Mouse (Mus musculus): ENCODE measurements around the gene Onecut3. TPM values are rescaled to one million over a fixed set of nuclear protein-coding genes. Genes with fewer than 3 reads are reported as not detected.

Onecut3 gene
- polyA plus RNA-seq, 1 experiment, result not detected

DNA sequence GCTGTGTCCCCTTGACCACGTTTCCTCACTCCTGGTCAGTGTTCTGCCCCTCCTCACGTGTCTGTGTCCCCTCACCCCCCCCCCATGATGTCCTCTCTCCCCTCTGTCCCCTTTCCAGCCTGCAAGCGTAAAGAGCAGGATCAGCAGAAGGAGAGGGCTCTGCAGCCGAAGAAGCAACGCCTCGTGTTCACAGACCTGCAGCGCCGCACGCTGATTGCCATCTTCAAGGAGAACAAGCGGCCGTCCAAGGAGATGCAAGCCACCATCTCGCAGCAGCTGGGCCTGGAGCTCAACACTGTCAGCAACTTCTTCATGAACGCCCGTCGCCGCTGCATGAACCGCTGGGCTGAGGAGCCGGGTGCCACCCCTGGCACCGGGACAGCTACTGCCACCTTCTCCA, 19.1 kb downstream of the Onecut3 start:
- Histone ChIP-seq H3K4me1 (ENCODE audit: control insufficient read depth, insufficient read depth, low read length) (peaks cover 8% of the 10 kb centered on the region; the same call in 1 of the 2 replicates), H3K4me3 (ENCODE audit: insufficient read depth, low read depth, low read length) (no peak overlapping the region), H3K27ac (ENCODE audit: insufficient read depth, low read depth, low read length) (no peak overlapping the region)
- no peak for TF ChIP-seq CTCF (IDR thresholded peaks at IDR 0.05; ENCODE audit: insufficient read depth, low read depth, low read length)
- TF ChIP-seq POLR2A (IDR thresholded peaks at IDR 0.05; ENCODE audit: insufficient read depth, low read depth, low read length), result no peak
- WGBS, result 10% methylated on average over 19 of the region's 19 CpGs

DNA sequence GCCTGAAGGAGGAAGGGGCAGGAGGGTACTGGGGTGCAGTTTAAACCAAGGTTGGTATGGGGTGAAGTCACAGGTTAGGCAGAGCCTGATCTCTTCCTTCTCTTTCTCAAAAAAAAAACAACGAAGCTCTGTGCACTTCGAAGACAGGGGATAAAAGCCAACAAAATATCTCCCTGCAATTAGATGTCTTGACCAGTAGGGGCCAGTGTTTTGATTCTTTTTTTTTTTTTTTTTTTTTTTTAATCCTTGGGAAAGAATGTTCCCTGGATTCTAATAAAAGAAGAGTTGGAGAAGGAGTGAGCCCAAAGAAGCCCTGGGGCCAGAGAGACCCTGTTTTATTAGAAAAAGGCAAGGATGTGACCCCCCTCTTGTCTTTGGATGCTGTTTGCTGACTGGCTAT, 24.7 kb downstream of the Onecut3 start:
- TF ChIP-seq POLR2A (IDR thresholded peaks at IDR 0.05; ENCODE audit: insufficient read depth, low read depth, low read length), result no peak
- TF ChIP-seq CTCF (IDR thresholded peaks at IDR 0.05; ENCODE audit: insufficient read depth, low read depth, low read length), result no peak
- Histone ChIP-seq H3K27ac (ENCODE audit: insufficient read depth, low read depth, low read length) (no peak overlapping the region), H3K4me1 (ENCODE audit: control insufficient read depth, insufficient read depth, low read length) (no peaks in the 10 kb centered on the region), H3K4me3 (ENCODE audit: insufficient read depth, low read depth, low read length) (no peak overlapping the region)
- WGBS, result 81% methylated on average over 2 of the region's 2 CpGs

- Histone ChIP-seq H3K27ac (ENCODE audit: insufficient read depth, low read depth, low read length) (no peak overlapping the region), H3K4me3 (ENCODE audit: insufficient read depth, low read depth, low read length) (no peak overlapping the region), H3K4me1 (ENCODE audit: control insufficient read depth, insufficient read depth, low read length) (no peaks in the 10 kb centered on the region)
- no peak for TF ChIP-seq CTCF (IDR thresholded peaks at IDR 0.05; ENCODE audit: insufficient read depth, low read depth, low read length)
- no peak for TF ChIP-seq POLR2A (IDR thresholded peaks at IDR 0.05; ENCODE audit: insufficient read depth, low read depth, low read length)
- WGBS, result 93% methylated on average over 7 of the region's 7 CpGs
Observed at GRCm38 (mm10) chr10:80523299-80523698, 28.7 kb downstream of the Onecut3 start.

DNA sequence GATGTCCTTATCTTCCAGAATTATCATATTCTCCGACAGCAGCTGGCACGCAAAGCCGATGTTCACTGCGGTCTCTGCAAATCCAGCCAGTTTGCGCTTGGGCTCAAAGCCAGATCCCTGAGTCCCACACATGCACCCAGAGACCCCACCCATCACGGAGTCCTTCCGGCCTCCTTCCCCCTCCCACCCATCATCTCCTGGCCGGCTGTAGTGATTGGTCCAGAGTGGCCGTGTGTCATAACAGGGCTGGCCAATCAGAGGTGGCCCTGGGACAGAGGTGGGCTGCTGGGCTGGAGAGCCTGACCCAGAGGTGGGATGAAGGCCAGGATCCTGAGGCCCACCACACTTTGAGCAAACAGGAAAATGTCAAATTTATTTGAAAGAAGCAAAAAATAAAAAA, 31.5 kb downstream of the Onecut3 start:
- no peaks in the 10 kb centered on the region for H3K4me1 ChIP-seq (ENCODE audit: control insufficient read depth, insufficient read depth, low read length)
- TF ChIP-seq CTCF (IDR thresholded peaks at IDR 0.05; ENCODE audit: insufficient read depth, low read depth, low read length) (no peak), POLR2A (IDR thresholded peaks at IDR 0.05; ENCODE audit: insufficient read depth, low read depth, low read length) (no peak)
- no peak overlapping the region for H3K4me3 ChIP-seq (ENCODE audit: insufficient read depth, low read depth, low read length)
- 34% methylated on average over 9 of the region's 9 CpGs for whole genome bisulfite sequencing
- H3K27ac ChIP-seq (ENCODE audit: insufficient read depth, low read depth, low read length), result no peak overlapping the region

GRCm38 (mm10) chr10:80532783-80533182, 38.1 kb downstream of the Onecut3 start:
- TF ChIP-seq CTCF (IDR thresholded peaks at IDR 0.05; ENCODE audit: insufficient read depth, low read depth, low read length) (no peak), POLR2A (IDR thresholded peaks at IDR 0.05; ENCODE audit: insufficient read depth, low read depth, low read length) (no peak)
- Histone ChIP-seq H3K4me3 (ENCODE audit: insufficient read depth, low read depth, low read length) (no peak overlapping the region), H3K4me1 (ENCODE audit: control insufficient read depth, insufficient read depth, low read length) (peaks cover under 1% of the 10 kb centered on the region; the same call in 1 of the 2 replicates), H3K27ac (ENCODE audit: insufficient read depth, low read depth, low read length) (no peak overlapping the region)
- WGBS, result 86% methylated on average over 11 of the region's 11 CpGs

- H3K4me1 ChIP-seq (ENCODE audit: control insufficient read depth, insufficient read depth, low read length), result peaks cover 5% of the 10 kb centered on the region
- 26% methylated on average over 7 of the region's 7 CpGs for WGBS
- no peak overlapping the region for H3K27ac ChIP-seq (ENCODE audit: insufficient read depth, low read depth, low read length)
- TF ChIP-seq CTCF (IDR thresholded peaks at IDR 0.05; ENCODE audit: insufficient read depth, low read depth, low read length) (no peak), POLR2A (IDR thresholded peaks at IDR 0.05; ENCODE audit: insufficient read depth, low read depth, low read length) (no peak)
- H3K4me3 ChIP-seq (ENCODE audit: insufficient read depth, low read depth, low read length), result no peak overlapping the region
Observed at GRCm38 (mm10) chr10:80533704-80534103, 39.1 kb downstream of the Onecut3 start.

DNA sequence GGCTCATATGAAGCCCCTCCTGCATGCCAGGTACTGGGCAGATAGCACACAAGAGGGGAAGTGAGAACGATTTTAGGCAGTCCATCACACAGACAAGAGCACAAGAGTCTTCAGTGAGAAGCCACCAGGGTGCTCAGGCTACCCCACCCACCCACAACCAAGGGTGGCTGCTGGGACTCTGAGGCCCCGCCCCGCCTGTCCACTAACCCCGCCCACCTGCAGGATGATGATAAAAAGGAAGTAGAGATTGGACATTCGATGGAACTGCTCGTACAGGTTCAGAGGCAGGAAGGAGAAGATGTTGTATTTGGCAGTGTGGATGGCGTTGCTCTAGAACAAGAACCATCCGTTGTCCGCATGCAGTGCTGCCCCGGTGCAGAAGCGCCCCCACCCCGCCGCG, 40.4 kb downstream of the Onecut3 start:
- TF ChIP-seq CTCF (IDR thresholded peaks at IDR 0.05; ENCODE audit: insufficient read depth, low read depth, low read length) (no peak), POLR2A (IDR thresholded peaks at IDR 0.05; ENCODE audit: insufficient read depth, low read depth, low read length) (no peak)
- peaks cover 15% of the 10 kb centered on the region for H3K4me1 ChIP-seq (ENCODE audit: control insufficient read depth, insufficient read depth, low read length)
- no peak overlapping the region for H3K4me3 ChIP-seq (ENCODE audit: insufficient read depth, low read depth, low read length)
- no peak overlapping the region for H3K27ac ChIP-seq (ENCODE audit: insufficient read depth, low read depth, low read length)
- WGBS, result 17% methylated on average over 14 of the region's 14 CpGs

GRCm38 (mm10) chr10:80535711-80536110, 41.1 kb downstream of the Onecut3 start:
- peaks cover 15% of the 10 kb centered on the region for H3K4me1 ChIP-seq (ENCODE audit: control insufficient read depth, insufficient read depth, low read length)
- no peak overlapping the region for H3K27ac ChIP-seq (ENCODE audit: insufficient read depth, low read depth, low read length)
- WGBS, result 23% methylated on average over 13 of the region's 13 CpGs
- TF ChIP-seq POLR2A (IDR thresholded peaks at IDR 0.05; ENCODE audit: insufficient read depth, low read depth, low read length), result no peak
- TF ChIP-seq CTCF (IDR thresholded peaks at IDR 0.05; ENCODE audit: insufficient read depth, low read depth, low read length), result no peak
- H3K4me3 ChIP-seq (ENCODE audit: insufficient read depth, low read depth, low read length), result no peak overlapping the region

- TF ChIP-seq POLR2A (IDR thresholded peaks at IDR 0.05; ENCODE audit: insufficient read depth, low read depth, low read length), result no peak
- no peak for TF ChIP-seq CTCF (IDR thresholded peaks at IDR 0.05; ENCODE audit: insufficient read depth, low read depth, low read length)
- Histone ChIP-seq H3K4me1 (ENCODE audit: control insufficient read depth, insufficient read depth, low read length) (peaks cover 15% of the 10 kb centered on the region), H3K4me3 (ENCODE audit: insufficient read depth, low read depth, low read length) (no peak overlapping the region), H3K27ac (ENCODE audit: insufficient read depth, low read depth, low read length) (no peak overlapping the region)
- 51% methylated on average over 5 of the region's 5 CpGs for WGBS
Observed at GRCm38 (mm10) chr10:80538180-80538579, 43.5 kb downstream of the Onecut3 start.

Measured in olfactory bulb, adult 2 months (tissue).